Mouse (Mus musculus): ENCODE results near the gene Prkca. TPM values are rescaled to one million over a fixed set of nuclear protein-coding genes. Genes with fewer than 3 reads are reported as not detected.

Gene Prkca
- polyA plus RNA-seq, 1 experiment from 2014 or later, result 13.5 TPM

GRCm38 (mm10) chr11:107983224-107983623 is 360.5 kb downstream of the Prkca start:
- Histone ChIP-seq H3K9me3 (ENCODE audit: control insufficient read depth, low read length) (no peaks in the 10 kb centered on the region), H3K4me1 (ENCODE audit: control insufficient read depth, insufficient read depth, low read length) (peaks cover 4% of the 10 kb centered on the region; the same call in 1 of the 2 replicates), H3K9ac (ENCODE audit: low read depth, low read length) (no peak overlapping the region), H3K36me3 (ENCODE audit: control insufficient read depth, insufficient read depth, low read length) (0 out of 2 replicates have a peak, but pooled peaks cover 2% of the 10 kb centered on the region), H3K4me3 (ENCODE audit: low read depth, low read length) (no peak overlapping the region), H3K4me2 (ENCODE audit: low read depth, low read length) (no peak overlapping the region), H3K27ac (replicated peaks; ENCODE audit: low read depth, low read length) (no peak overlapping the region), H3K27me3 (replicated peaks; ENCODE audit: control insufficient read depth, insufficient read depth, low read length) (no peaks in the 10 kb centered on the region)
- DNase-seq (ENCODE audit: low spot score) (no peak), ATAC-seq (ENCODE audit: low read depth) (no peak)
- whole genome bisulfite sequencing, result 60% methylated on average over 5 of the region's 5 CpGs

DNA sequence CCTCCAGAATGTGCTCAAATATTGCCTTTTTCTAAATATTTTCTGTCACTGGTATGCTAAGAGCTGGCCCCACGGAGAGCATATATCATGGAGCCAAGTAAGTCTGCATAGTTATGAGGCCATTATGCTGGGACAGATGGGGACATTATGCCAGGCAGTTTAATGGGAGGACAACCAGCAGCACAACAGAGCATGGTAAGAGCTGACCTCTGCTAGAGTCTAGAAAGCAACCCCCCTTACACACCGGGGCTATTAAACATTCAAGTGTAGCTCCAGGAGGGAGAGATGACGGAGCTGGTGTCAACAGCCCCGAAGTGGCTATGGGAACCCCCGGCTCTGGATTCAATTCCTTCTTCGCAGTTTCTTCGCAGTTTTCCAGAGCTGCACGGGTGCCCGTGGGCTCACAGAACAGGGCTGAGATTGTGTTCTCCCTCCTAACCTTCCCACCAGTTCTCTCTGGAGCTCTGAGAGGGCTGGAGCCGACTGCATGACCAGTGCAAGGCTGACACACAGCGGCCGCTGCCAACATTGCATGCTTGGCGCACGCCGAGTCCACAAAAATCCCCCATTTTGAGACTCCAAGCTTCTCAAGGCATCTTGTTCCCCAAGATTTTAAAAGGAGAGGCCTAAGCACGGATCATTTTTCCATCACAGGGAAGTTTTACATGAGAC is 361.4 kb downstream of the Prkca start:
- no peak overlapping the region for H3K4me3 ChIP-seq (ENCODE audit: low read depth, low read length)
- H3K27me3 ChIP-seq (replicated peaks; ENCODE audit: control insufficient read depth, insufficient read depth, low read length), result no peaks in the 10 kb centered on the region
- no peak overlapping the region for H3K27ac ChIP-seq (replicated peaks; ENCODE audit: low read depth, low read length)
- peak; percentile 72 for ATAC-seq (ENCODE audit: low read depth)
- H3K4me1 ChIP-seq (ENCODE audit: control insufficient read depth, insufficient read depth, low read length), result peaks cover 4% of the 10 kb centered on the region; the same call in 1 of the 2 replicates
- DNase-seq (ENCODE audit: low spot score), result peak; percentile 78
- no peak overlapping the region; the same call in 1 of the 2 replicates for H3K4me2 ChIP-seq (ENCODE audit: low read depth, low read length)
- H3K9ac ChIP-seq (ENCODE audit: low read depth, low read length), result no peak overlapping the region
- 0 out of 2 replicates have a peak, but pooled peaks cover 2% of the 10 kb centered on the region for H3K36me3 ChIP-seq (ENCODE audit: control insufficient read depth, insufficient read depth, low read length)
- 24% methylated on average over 16 of the region's 16 CpGs for WGBS
- H3K9me3 ChIP-seq (ENCODE audit: control insufficient read depth, low read length), result no peaks in the 10 kb centered on the region

DNA sequence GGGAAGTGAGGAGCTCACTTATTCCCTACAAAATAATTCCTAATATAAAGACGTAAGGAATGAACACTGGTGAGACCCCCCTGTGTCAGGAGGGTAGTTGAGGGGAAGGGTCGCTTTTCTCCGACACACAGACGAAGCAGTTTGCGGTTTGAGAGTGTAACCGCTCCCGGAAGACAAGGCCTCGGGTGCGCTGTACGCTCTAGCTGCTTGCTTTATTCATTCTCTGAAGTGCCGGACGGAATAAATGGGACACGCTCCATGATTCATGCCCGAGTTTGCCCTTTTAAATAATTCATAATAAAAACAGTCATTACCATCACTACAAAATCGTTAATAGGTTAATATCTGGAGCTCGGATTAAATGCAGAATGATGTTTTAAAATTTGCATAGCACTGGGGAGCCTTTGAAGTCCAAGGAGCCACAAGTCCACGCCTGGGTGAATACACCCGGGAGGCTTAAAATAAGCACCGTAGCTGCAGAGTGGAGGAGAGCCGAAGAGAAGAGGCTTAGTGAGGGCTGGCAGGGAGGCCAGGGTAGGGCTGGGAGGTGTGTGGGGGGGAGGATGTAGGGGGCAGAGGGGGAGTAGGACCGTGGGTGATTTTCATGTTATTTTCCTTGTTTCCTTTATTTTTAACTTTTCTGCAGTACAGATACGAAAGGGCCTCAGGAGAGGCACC is 364.1 kb downstream of the Prkca start:
- no peaks in the 10 kb centered on the region for H3K27me3 ChIP-seq (replicated peaks; ENCODE audit: control insufficient read depth, insufficient read depth, low read length)
- 0 out of 2 replicates have a peak, but pooled peaks cover 15% of the 10 kb centered on the region for H3K36me3 ChIP-seq (ENCODE audit: control insufficient read depth, insufficient read depth, low read length)
- H3K4me3 ChIP-seq (ENCODE audit: low read depth, low read length), result no peak overlapping the region
- no peaks in the 10 kb centered on the region for H3K9me3 ChIP-seq (ENCODE audit: control insufficient read depth, low read length)
- no peaks in the 10 kb centered on the region for H3K4me1 ChIP-seq (ENCODE audit: control insufficient read depth, insufficient read depth, low read length)
- DNase-seq (ENCODE audit: low spot score), result no peak
- ATAC-seq (ENCODE audit: low read depth), result no peak
- 50% methylated on average over 22 of the region's 22 CpGs for WGBS
- no peak overlapping the region for H3K9ac ChIP-seq (ENCODE audit: low read depth, low read length)
- H3K4me2 ChIP-seq (ENCODE audit: low read depth, low read length), result no peak overlapping the region
- no peak overlapping the region for H3K27ac ChIP-seq (replicated peaks; ENCODE audit: low read depth, low read length)

- H3K4me2 ChIP-seq (ENCODE audit: low read depth, low read length), result no peak overlapping the region
- 75% methylated on average over 10 of the region's 10 CpGs for WGBS
- no peaks in the 10 kb centered on the region for H3K9me3 ChIP-seq (ENCODE audit: control insufficient read depth, low read length)
- ATAC-seq (ENCODE audit: low read depth), result no peak; the same call in 1 of the 2 replicates
- H3K4me3 ChIP-seq (ENCODE audit: low read depth, low read length), result no peak overlapping the region
- no peak for DNase-seq (ENCODE audit: low spot score)
- H3K9ac ChIP-seq (ENCODE audit: low read depth, low read length), result no peak overlapping the region
- H3K36me3 ChIP-seq (ENCODE audit: control insufficient read depth, insufficient read depth, low read length), result 0 out of 2 replicates have a peak, but pooled peaks cover 4% of the 10 kb centered on the region
- H3K27me3 ChIP-seq (replicated peaks; ENCODE audit: control insufficient read depth, insufficient read depth, low read length), result no peaks in the 10 kb centered on the region
- 0 out of 2 replicates have a peak, but pooled peaks cover 2% of the 10 kb centered on the region for H3K4me1 ChIP-seq (ENCODE audit: control insufficient read depth, insufficient read depth, low read length)
- no peak overlapping the region for H3K27ac ChIP-seq (replicated peaks; ENCODE audit: low read depth, low read length)
Observed at GRCm38 (mm10) chr11:107969943-107970342, 373.8 kb downstream of the Prkca start.

DNA sequence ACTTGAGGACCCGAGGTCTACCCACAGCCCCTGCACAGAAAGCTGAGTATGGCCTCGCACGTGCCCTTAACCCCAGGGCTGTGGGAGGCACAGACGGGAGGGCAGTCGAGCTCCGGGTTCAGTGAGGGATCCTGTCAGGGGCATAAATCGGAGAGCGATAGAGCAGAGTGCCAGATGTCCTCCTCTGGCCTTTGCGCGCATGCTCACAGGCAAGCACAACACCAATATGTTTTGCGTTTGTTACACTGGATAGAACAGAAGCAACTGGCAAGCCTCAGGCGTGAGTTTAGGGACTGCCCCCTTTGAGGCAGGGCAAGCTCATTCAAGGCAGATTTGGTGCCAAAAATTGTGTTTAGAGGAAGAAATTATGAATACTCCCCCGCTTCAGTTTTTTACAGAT is 375.6 kb downstream of the Prkca start:
- Histone ChIP-seq H3K9me3 (ENCODE audit: control insufficient read depth, low read length) (no peaks in the 10 kb centered on the region), H3K36me3 (ENCODE audit: control insufficient read depth, insufficient read depth, low read length) (no peaks in the 10 kb centered on the region), H3K4me3 (ENCODE audit: low read depth, low read length) (no peak overlapping the region), H3K4me1 (ENCODE audit: control insufficient read depth, insufficient read depth, low read length) (0 out of 2 replicates have a peak, but pooled peaks cover 2% of the 10 kb centered on the region), H3K27ac (replicated peaks; ENCODE audit: low read depth, low read length) (0 out of 2 replicates have a peak overlapping the region, but pooled peaks have one; percentile 11), H3K4me2 (ENCODE audit: low read depth, low read length) (no peak overlapping the region), H3K9ac (ENCODE audit: low read depth, low read length) (no peak overlapping the region), H3K27me3 (replicated peaks; ENCODE audit: control insufficient read depth, insufficient read depth, low read length) (no peaks in the 10 kb centered on the region)
- 44% methylated on average over 13 of the region's 13 CpGs for WGBS
- peak; percentile 47 for DNase-seq (ENCODE audit: low spot score)
- ATAC-seq (ENCODE audit: low read depth), result no peak

GRCm38 (mm10) chr11:107966229-107966628 is 377.5 kb downstream of the Prkca start:
- no peaks in the 10 kb centered on the region for H3K9me3 ChIP-seq (ENCODE audit: control insufficient read depth, low read length)
- H3K4me3 ChIP-seq (ENCODE audit: low read depth, low read length), result no peak overlapping the region
- H3K4me1 ChIP-seq (ENCODE audit: control insufficient read depth, insufficient read depth, low read length), result 0 out of 2 replicates have a peak, but pooled peaks cover 2% of the 10 kb centered on the region
- H3K4me2 ChIP-seq (ENCODE audit: low read depth, low read length), result no peak overlapping the region
- H3K27ac ChIP-seq (replicated peaks; ENCODE audit: low read depth, low read length), result no peak overlapping the region
- 82% methylated on average over 4 of the region's 4 CpGs for WGBS
- no peak overlapping the region for H3K9ac ChIP-seq (ENCODE audit: low read depth, low read length)
- no peaks in the 10 kb centered on the region for H3K27me3 ChIP-seq (replicated peaks; ENCODE audit: control insufficient read depth, insufficient read depth, low read length)
- ATAC-seq (ENCODE audit: low read depth) (no peak), DNase-seq (ENCODE audit: low spot score) (no peak)
- H3K36me3 ChIP-seq (ENCODE audit: control insufficient read depth, insufficient read depth, low read length), result no peaks in the 10 kb centered on the region

GRCm38 (mm10) chr11:107965449-107965848 is 378.3 kb downstream of the Prkca start:
- H3K4me1 ChIP-seq (ENCODE audit: control insufficient read depth, insufficient read depth, low read length), result 0 out of 2 replicates have a peak, but pooled peaks cover 2% of the 10 kb centered on the region
- 87% methylated on average over 7 of the region's 7 CpGs for WGBS
- H3K4me3 ChIP-seq (ENCODE audit: low read depth, low read length), result no peak overlapping the region
- no peak for DNase-seq (ENCODE audit: low spot score)
- H3K36me3 ChIP-seq (ENCODE audit: control insufficient read depth, insufficient read depth, low read length), result no peaks in the 10 kb centered on the region
- H3K4me2 ChIP-seq (ENCODE audit: low read depth, low read length), result no peak overlapping the region
- no peak overlapping the region for H3K9ac ChIP-seq (ENCODE audit: low read depth, low read length)
- no peak overlapping the region for H3K27ac ChIP-seq (replicated peaks; ENCODE audit: low read depth, low read length)
- H3K9me3 ChIP-seq (ENCODE audit: control insufficient read depth, low read length), result no peaks in the 10 kb centered on the region
- no peaks in the 10 kb centered on the region for H3K27me3 ChIP-seq (replicated peaks; ENCODE audit: control insufficient read depth, insufficient read depth, low read length)
- no peak for ATAC-seq (ENCODE audit: low read depth)

- no peak; the same call in 1 of the 2 replicates for ATAC-seq (ENCODE audit: low read depth)
- WGBS, result 64% methylated on average over 13 of the region's 13 CpGs
Observed at GRCm38 (mm10) chr11:107957566-107958350, 386.0 kb downstream of the Prkca start.

More at GRCm38 (mm10) chr11:107957566-107958350, 386.0 kb downstream of the Prkca start:
- Histone ChIP-seq H3K4me1 (ENCODE audit: control insufficient read depth, insufficient read depth, low read length) (no peaks in the 10 kb centered on the region), H3K9me3 (ENCODE audit: control insufficient read depth, low read length) (no peaks in the 10 kb centered on the region), H3K4me2 (ENCODE audit: low read depth, low read length) (no peak overlapping the region), H3K9ac (ENCODE audit: low read depth, low read length) (no peak overlapping the region), H3K4me3 (ENCODE audit: low read depth, low read length) (no peak overlapping the region), H3K36me3 (ENCODE audit: control insufficient read depth, insufficient read depth, low read length) (peaks cover 13% of the 10 kb centered on the region; the same call in 1 of the 2 replicates), H3K27ac (replicated peaks; ENCODE audit: low read depth, low read length) (no peak overlapping the region), H3K27me3 (replicated peaks; ENCODE audit: control insufficient read depth, insufficient read depth, low read length) (no peaks in the 10 kb centered on the region)
- no peak for DNase-seq (ENCODE audit: low spot score)

Data from embryonic facial prominence, embryonic 14.5 days (tissue).